ENCODE assay signal across 8 mouse cellular contexts in the genomic region with DNA sequence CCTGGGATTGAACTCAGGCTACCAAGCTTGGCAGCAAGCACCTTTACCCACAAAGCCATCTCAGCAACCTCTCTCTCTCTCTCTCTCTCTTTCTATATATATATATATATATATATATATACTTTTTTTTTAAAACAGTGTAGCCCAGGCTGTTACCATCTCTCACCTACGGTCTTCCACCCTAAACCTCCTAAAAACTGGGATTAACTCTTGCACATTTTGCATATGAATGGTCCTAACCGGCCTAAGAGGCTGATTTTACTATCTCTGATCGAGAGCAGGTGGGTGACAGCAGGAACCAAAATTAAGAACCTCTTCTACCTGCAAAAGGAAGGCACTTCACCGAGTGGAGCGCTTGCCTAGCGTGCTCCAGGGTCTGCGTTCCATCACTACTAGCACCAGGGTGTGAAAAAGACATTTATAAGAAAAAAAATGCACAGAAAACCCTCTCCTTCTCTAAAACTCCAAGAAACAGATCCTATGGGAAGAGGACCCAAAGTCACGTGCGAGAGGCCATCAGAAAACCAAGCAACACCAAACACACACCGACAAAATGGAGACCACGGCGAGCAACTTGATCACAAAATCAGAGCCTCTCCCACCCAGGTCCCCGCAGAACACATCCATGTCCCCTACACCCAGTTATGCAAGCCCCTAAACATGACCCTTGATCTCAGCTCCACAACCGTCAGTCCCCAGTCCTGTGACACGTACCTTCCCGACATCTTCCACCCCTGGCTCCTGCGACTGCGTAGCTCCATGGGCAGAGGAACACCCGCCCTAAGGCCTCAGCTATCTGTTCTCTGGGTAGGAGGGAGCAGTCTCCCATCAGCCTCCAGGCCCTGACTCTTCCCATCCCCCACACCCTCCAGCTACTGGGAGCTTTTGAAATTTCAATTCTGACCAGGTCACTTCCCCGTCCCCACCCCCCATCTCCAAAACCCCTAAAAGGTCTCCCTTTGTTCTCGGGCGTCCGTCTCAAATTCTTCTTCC. TPM values are rescaled to one million over a fixed set of nuclear protein-coding genes. Genes with fewer than 3 reads are reported as not detected.
DNase-seq lines count a peak whose midpoint lies in the region; ATAC-seq lines count a peak whose summit lies in the region.

A gene (minus strand): TSS at position 815 of the 993 bp plus-strand sequence.

- H3K36me3 ChIP-seq in embryonic facial prominence, embryonic 13.5 days: no peaks in the 10 kb centered on the region
- H3K36me3 ChIP-seq in heart, embryonic 15.5 days: no peaks in the 10 kb centered on the region

- H3K9ac ChIP-seq in embryonic facial prominence, embryonic 13.5 days: no peak within 1 kb of the TSS
- no peak within 1 kb of the TSS for H3K9ac ChIP-seq in heart, embryonic 15.5 days

- H3K4me2 ChIP-seq in embryonic facial prominence, embryonic 13.5 days: peak within 1 kb of the TSS; percentile 41; the same call in 1 of the 2 replicates
- H3K4me2 ChIP-seq in heart, embryonic 15.5 days: peak within 1 kb of the TSS; percentile 31; the same call in 1 of the 2 replicates

- intact Hi-C loops in left cerebral cortex, postnatal 36 days (cut with DNase I): no loop called here

- DNase-seq in urinary bladder, adult 2 months (ENCODE audit: low spot score): no peak
- no peak for DNase-seq in urinary bladder, postnatal 36 days (ENCODE audit: low spot score in 2 of 2)
- no peak for DNase-seq in left cerebral cortex, postnatal 36 days (ENCODE audit: low spot score in 2 of 2)
- DNase-seq in neural tube, embryonic 10.5 days (ENCODE audit: extremely low spot score, low spot score): peak; percentile 69
- DNase-seq in cerebellum, postnatal 4 days (ENCODE audit: low spot score in 2 of 2): no peak
- DNase-seq in lung, postnatal 4 days: no peak

- no peak within 1 kb of the TSS for H3K4me3 ChIP-seq in embryonic facial prominence, embryonic 13.5 days
- no peak within 1 kb of the TSS for H3K4me3 ChIP-seq in heart, embryonic 15.5 days

- H3K27me3 ChIP-seq in embryonic facial prominence, embryonic 13.5 days: no peaks in the 10 kb centered on the region
- H3K27me3 ChIP-seq in heart, embryonic 15.5 days: no peaks in the 10 kb centered on the region

- H3K4me1 ChIP-seq in embryonic facial prominence, embryonic 13.5 days: peaks cover 42% of the 10 kb centered on the region
- peaks cover 33% of the 10 kb centered on the region for H3K4me1 ChIP-seq in heart, embryonic 15.5 days (replicated peaks)

- no peaks in the 10 kb centered on the region for H3K9me3 ChIP-seq in embryonic facial prominence, embryonic 13.5 days
- H3K9me3 ChIP-seq in heart, embryonic 15.5 days (replicated peaks): no peaks in the 10 kb centered on the region

- H3K27ac ChIP-seq in embryonic facial prominence, embryonic 13.5 days: peak within 1 kb of the TSS; percentile 93
- H3K27ac ChIP-seq in heart, embryonic 15.5 days: peak within 1 kb of the TSS; percentile 69

- no peak for ATAC-seq in embryonic facial prominence, embryonic 13.5 days (ENCODE audit: insufficient number of reproducible peaks, insufficient read depth, low FRiP score, low TSS enrichment, low read depth)
- no peak for ATAC-seq in heart, embryonic 15.5 days (replicated peaks; ENCODE audit: insufficient number of reproducible peaks, insufficient read depth, low FRiP score, low read depth)

- WGBS in embryonic facial prominence, embryonic 13.5 days: 40% methylated on average over 23 of the region's 23 CpGs
- 54% methylated on average over 23 of the region's 23 CpGs for WGBS in heart, embryonic 15.5 days

RNA-seq across cellular contexts. Expression of the gene that starts here (rescaled TPM):
- 35.3 and 46.7 TPM in 2 replicates for polyA plus RNA-seq in urinary bladder, adult 2 months (2012; rRNA removed)
- polyA plus RNA-seq in embryonic facial prominence, embryonic 13.5 days (2015; fragmentation: Nextera tagmentation; extraction: Ambion mirVana): 61.4 and 62.3 TPM in 2 replicates
- polyA plus RNA-seq in heart, embryonic 15.5 days (2015; fragmentation: Nextera tagmentation; extraction: Ambion mirVana): 39.1 and 40.7 TPM in 2 replicates
- 100 to 1,000 TPM; 119 to 184 TPM for total RNA-seq in left cerebral cortex, postnatal 36 days (2021)
